Mouse (Mus musculus): ENCODE data around the gene Tom1l2. TPM values are rescaled to one million over a fixed set of nuclear protein-coding genes. Genes with fewer than 3 reads are reported as not detected.

Tom1l2 gene
- total RNA-seq, 2 experiments from 2014 or later, result 49.9 to 61.5 TPM

GRCm38 (mm10) chr11:60176975-60177657 lies 175.6 kb downstream of the Tom1l2 start:
- DNase-seq, result peak; percentile 54

Small RNA genes within 50 kb of the gene (microRNA-seq; reads per million reads assigned to microRNA genes)
- gene Gm27711, result not detected
- gene Mir6921, result not detected
- gene Mir6922, result 1.4 reads per million

Other genes with a start within 250 kb of the Tom1l2 start
- gene Rai1, start 247.9 kb downstream of the Tom1l2 start, total RNA-seq (2021), result 10 to 100 TPM; 34.8 to 53.0 TPM
- 100 to 1,000 TPM; 126 to 185 TPM for gene Srebf1, start 130.3 kb downstream of the Tom1l2 start, total RNA-seq (2021)
- gene Drc3, start 424 bp upstream of the Tom1l2 start, total RNA-seq (2021), result 1 to 10 TPM; 1.1 to 1.5 TPM
- 10 to 100 TPM; 48.8 TPM for gene Gid4, start 64.2 kb upstream of the Tom1l2 start, total RNA-seq (2021)
- 100 to 1,000 TPM; 128 to 156 TPM for gene Atpaf2, start 65.6 kb upstream of the Tom1l2 start, total RNA-seq (2021)
- 10 to 100 TPM; 61.6 to 69.0 TPM for gene Drg2, start 101.7 kb upstream of the Tom1l2 start, total RNA-seq (2021)
- gene Myo15, start 116.4 kb upstream of the Tom1l2 start, total RNA-seq (2021), result under 1 TPM; 0.30 to 0.51 TPM
- gene Alkbh5, start 183.5 kb upstream of the Tom1l2 start, total RNA-seq (2021), result 10 to 100 TPM; 68.6 to 72.6 TPM

All from adrenal gland, postnatal 10 days (tissue).